Mouse (Mus musculus) lung, postnatal 0 days (tissue): ENCODE data around the gene Cabp4.

ENCODE experiments used
- CTCF ChIP-seq: IDR thresholded peaks from 2 replicates; pipeline ENCODE4 v1.5.1; 2016; ENCODE audit warnings: antibody characterized with exemption, mild to moderate bottlenecking
- EP300 ChIP-seq: IDR thresholded peaks from 2 replicates; pipeline ENCODE4 v1.6.1; 2016; ENCODE audit warnings: antibody characterized with exemption, mild to moderate bottlenecking, control low read depth

GRCm38 (mm10) chr19:4094348-4094747, 49.5 kb downstream of the Cabp4 start:
- TF ChIP-seq EP300 (no peak), CTCF (no peak)
